Mouse (Mus musculus): ENCODE data around the gene Gm14322.
"Not testable (repeated sequence)": the region's sequence is repeated elsewhere in the genome, so short reads cannot be mapped to it uniquely, and the experiment has no call there.

The Gm14322 gene

DNA sequence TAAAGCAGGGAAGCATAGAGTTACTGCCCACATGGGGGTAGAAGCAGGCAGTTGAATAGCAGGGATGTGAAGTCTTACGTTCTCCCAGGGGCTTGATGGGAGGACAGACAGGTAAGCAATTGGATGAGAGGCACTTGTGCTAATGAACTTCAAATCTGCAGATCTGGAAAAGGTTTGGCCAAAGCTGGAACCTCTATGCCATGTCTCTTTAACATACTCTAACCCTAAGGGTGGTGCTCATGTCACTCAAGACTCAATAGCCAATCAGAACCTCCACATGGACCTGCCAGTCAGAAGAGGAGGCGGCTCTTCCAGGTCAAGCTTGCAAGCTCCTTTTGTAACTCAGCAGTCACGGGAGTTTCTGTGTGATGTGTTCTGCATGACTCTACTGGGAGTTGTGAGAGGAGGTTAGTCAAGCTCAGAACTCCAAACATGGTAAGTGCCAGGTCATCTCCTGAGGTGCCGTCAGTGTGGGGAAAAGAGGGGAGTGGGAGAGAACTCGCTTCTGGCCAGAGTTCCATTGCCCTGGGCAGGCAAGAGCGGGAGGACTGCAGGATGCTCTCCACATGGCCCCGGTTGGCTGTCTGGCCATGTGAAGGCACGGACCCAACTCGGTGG lies at the start of gene Gm14322:
Gm14322 (plus strand) TSS at position 348 of the 618 bp plus-strand sequence.
- DNase-seq = peak; percentile 64

DNA sequence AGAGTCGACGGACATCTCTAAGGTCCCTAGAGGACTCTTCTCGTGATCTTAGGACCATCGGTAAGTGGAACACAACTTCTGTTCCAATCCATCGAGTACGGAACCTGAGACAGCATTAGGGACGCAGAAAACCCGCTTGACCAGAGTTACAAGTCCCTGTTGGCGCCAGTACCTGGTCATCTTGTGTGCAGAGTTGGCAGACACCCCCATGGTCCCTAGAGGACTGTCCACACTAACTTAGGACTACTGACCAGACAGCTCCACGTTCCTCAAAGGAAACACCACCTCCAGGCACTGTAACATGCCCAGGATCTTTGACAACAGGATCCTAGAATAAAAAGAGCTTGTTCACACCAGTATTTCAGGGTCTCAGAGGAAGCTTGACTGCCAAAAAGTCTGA lies 17.6 kb upstream of the Gm14322 start:
- DNase-seq = not testable (repeated sequence)

DNA sequence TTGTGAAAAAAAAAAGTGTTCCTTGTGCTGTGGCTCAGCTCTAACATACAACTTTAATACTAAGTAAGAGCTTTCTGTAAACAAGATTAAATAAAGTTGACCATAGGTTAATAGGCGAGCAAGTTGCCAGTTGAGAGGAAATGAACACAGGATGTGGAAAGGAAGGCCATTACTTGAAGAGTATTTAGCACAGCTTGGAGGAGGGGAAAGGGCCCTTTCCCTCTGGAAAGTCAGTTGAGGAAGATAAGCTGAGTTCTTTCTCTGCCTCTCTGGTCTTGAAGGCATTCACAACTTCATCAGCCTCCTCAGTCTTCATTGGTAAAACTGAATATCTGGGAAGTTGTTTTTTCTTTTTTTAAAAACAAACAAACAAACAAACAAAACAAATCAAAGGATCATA lies 28.3 kb downstream of the Gm14322 start:
- not testable (repeated sequence) for DNase-seq

DNA sequence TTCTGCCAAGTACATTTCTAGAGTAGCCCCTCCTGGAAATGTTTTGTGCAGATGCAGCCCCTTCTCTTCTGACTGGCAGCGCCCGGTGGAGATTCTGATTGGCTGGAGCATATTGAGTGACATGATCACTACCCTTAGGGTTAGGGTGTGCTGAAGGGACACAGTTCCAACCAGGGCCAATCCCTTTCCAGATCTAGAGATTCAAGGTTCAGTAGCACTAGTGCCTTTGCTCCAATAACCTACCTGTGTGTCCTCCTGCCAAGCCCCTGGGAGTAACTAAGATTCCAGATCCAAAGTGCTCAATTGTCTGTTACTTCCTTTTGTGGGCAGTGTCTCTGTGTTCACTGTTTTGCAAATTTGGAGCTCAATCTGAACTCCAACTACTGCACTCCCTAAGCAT lies 47.1 kb downstream of the Gm14322 start:
- not testable (repeated sequence) for DNase-seq

All from cerebellum, adult 11-12 months (tissue).